Mouse (Mus musculus): ENCODE results near the gene Selenoo. TPM values are rescaled to one million over a fixed set of nuclear protein-coding genes. Genes with fewer than 3 reads are reported as not detected.

Selenoo gene
- polyA plus RNA-seq, 1 experiment from 2014 or later = 19.1 TPM

DNA sequence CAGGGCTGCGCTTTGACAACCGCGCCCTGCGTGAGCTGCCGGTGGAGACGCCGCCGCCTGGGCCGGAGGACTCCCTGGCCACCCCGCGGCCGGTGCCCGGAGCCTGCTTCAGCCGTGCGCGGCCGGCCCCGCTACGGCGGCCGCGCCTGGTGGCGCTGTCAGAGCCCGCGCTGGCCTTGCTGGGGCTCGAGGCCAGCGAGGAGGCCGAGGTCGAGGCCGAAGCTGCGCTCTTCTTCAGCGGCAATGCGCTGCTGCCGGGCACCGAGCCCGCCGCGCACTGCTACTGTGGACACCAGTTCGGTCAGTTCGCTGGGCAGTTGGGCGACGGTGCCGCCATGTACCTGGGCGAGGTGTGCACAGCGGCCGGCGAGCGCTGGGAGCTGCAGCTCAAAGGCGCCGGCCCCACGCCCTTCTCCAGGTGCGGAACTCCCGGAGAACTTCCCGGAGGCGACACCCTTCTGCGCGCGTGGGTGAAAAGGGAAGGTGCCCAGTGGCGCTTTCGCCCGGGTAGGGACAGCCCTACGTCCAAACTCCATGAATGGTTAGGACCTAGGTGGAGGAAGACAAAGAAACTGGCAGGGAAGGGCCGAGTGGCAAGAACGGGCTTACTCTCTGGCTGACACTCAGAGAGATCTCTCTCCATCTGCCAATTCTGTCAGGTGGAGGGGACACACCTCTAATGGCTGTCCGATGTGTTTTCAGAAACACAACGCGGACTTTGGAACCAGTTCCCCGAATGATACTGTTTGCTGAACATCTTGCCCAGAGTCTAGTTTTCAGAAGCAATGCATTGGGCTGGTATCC is 566 bp downstream of the Selenoo start:
- no peaks in the 10 kb centered on the region for H3K27me3 ChIP-seq (ENCODE audit: control insufficient read depth, insufficient read depth, low read depth, low read length)
- no peaks in the 10 kb centered on the region for H3K9me3 ChIP-seq (replicated peaks; ENCODE audit: control insufficient read depth, low read length, poor library complexity, severe bottlenecking)
- ATAC-seq = peak; percentile 68
- peak overlapping the region; percentile 82 for H3K27ac ChIP-seq (ENCODE audit: low read length)
- H3K4me2 ChIP-seq (ENCODE audit: low read length) = peak overlapping the region; percentile 85
- H3K9ac ChIP-seq (ENCODE audit: low read depth, low read length) = peak overlapping the region; percentile 88
- WGBS = 3% methylated on average over 66 of the region's 68 CpGs
- H3K4me1 ChIP-seq (ENCODE audit: control insufficient read depth, insufficient read depth, low read length) = peaks cover 20% of the 10 kb centered on the region
- peak overlapping the region; percentile 80 for H3K4me3 ChIP-seq (ENCODE audit: low read depth, low read length)
- H3K36me3 ChIP-seq (ENCODE audit: control insufficient read depth, insufficient read depth, low read length) = peaks cover 22% of the 10 kb centered on the region

GRCm38 (mm10) chr15:89090662-89091061 is 1.8 kb downstream of the Selenoo start:
- WGBS = 92% methylated on average over 4 of the region's 4 CpGs
- Histone ChIP-seq H3K4me3 (ENCODE audit: low read depth, low read length) (no peak overlapping the region), H3K4me1 (ENCODE audit: control insufficient read depth, insufficient read depth, low read length) (peaks cover 20% of the 10 kb centered on the region), H3K36me3 (ENCODE audit: control insufficient read depth, insufficient read depth, low read length) (peaks cover 27% of the 10 kb centered on the region), H3K4me2 (ENCODE audit: low read length) (peak overlapping the region; percentile 85; the same call in 1 of the 2 replicates), H3K9me3 (replicated peaks; ENCODE audit: control insufficient read depth, low read length, poor library complexity, severe bottlenecking) (no peaks in the 10 kb centered on the region), H3K27me3 (ENCODE audit: control insufficient read depth, insufficient read depth, low read depth, low read length) (no peaks in the 10 kb centered on the region), H3K9ac (ENCODE audit: low read depth, low read length) (no peak overlapping the region), H3K27ac (ENCODE audit: low read length) (no peak overlapping the region)
- no peak for ATAC-seq

- H3K27ac ChIP-seq (ENCODE audit: low read length) = no peak overlapping the region
- ATAC-seq = no peak
- H3K4me2 ChIP-seq (ENCODE audit: low read length) = no peak overlapping the region
- H3K4me1 ChIP-seq (ENCODE audit: control insufficient read depth, insufficient read depth, low read length) = peaks cover 20% of the 10 kb centered on the region
- no peak overlapping the region for H3K4me3 ChIP-seq (ENCODE audit: low read depth, low read length)
- H3K27me3 ChIP-seq (ENCODE audit: control insufficient read depth, insufficient read depth, low read depth, low read length) = no peaks in the 10 kb centered on the region
- H3K9me3 ChIP-seq (replicated peaks; ENCODE audit: control insufficient read depth, low read length, poor library complexity, severe bottlenecking) = no peaks in the 10 kb centered on the region
- 77% methylated on average over 5 of the region's 5 CpGs for WGBS
- peaks cover 33% of the 10 kb centered on the region for H3K36me3 ChIP-seq (ENCODE audit: control insufficient read depth, insufficient read depth, low read length)
- no peak overlapping the region for H3K9ac ChIP-seq (ENCODE audit: low read depth, low read length)
Observed at GRCm38 (mm10) chr15:89092181-89092580, 3.3 kb downstream of the Selenoo start.

DNA sequence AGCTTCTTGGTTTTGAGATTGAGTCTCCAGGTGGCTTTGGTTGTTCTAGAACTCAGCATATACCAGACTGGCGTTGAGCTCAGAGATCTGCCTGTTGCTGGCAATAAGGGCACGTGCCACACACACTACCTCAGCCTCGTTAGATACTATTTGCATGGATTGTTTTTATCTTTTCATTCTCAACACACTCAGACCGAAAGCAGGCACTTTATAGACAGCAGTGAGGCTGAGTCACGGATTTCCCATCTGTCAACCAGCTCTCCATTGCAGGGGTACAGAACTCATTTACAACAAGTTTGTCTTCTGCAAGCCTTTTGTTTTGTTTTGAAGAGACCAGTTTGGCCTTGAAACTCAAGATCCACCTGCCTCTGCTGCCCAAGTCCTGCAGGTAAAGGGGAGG is 8.6 kb downstream of the Selenoo start:
- H3K27me3 ChIP-seq (ENCODE audit: control insufficient read depth, insufficient read depth, low read depth, low read length) = no peaks in the 10 kb centered on the region
- ATAC-seq = no peak
- H3K9ac ChIP-seq (ENCODE audit: low read depth, low read length) = no peak overlapping the region
- H3K4me2 ChIP-seq (ENCODE audit: low read length) = no peak overlapping the region
- peaks cover 68% of the 10 kb centered on the region for H3K36me3 ChIP-seq (ENCODE audit: control insufficient read depth, insufficient read depth, low read length)
- no peak overlapping the region for H3K4me3 ChIP-seq (ENCODE audit: low read depth, low read length)
- no peak overlapping the region for H3K27ac ChIP-seq (ENCODE audit: low read length)
- no peaks in the 10 kb centered on the region for H3K4me1 ChIP-seq (ENCODE audit: control insufficient read depth, insufficient read depth, low read length)
- H3K9me3 ChIP-seq (replicated peaks; ENCODE audit: control insufficient read depth, low read length, poor library complexity, severe bottlenecking) = no peaks in the 10 kb centered on the region
- WGBS = 93% methylated on average over 5 of the region's 5 CpGs

- H3K9ac ChIP-seq (ENCODE audit: low read depth, low read length) = no peak overlapping the region
- WGBS = 87% methylated on average over 7 of the region's 7 CpGs
- peaks cover 69% of the 10 kb centered on the region for H3K36me3 ChIP-seq (ENCODE audit: control insufficient read depth, insufficient read depth, low read length)
- no peak overlapping the region for H3K27ac ChIP-seq (ENCODE audit: low read length)
- H3K4me1 ChIP-seq (ENCODE audit: control insufficient read depth, insufficient read depth, low read length) = no peaks in the 10 kb centered on the region
- no peaks in the 10 kb centered on the region for H3K9me3 ChIP-seq (replicated peaks; ENCODE audit: control insufficient read depth, low read length, poor library complexity, severe bottlenecking)
- H3K4me2 ChIP-seq (ENCODE audit: low read length) = no peak overlapping the region
- no peaks in the 10 kb centered on the region for H3K27me3 ChIP-seq (ENCODE audit: control insufficient read depth, insufficient read depth, low read depth, low read length)
- no peak for ATAC-seq
- no peak overlapping the region for H3K4me3 ChIP-seq (ENCODE audit: low read depth, low read length)
Observed at GRCm38 (mm10) chr15:89098616-89099015, 9.7 kb downstream of the Selenoo start.

GRCm38 (mm10) chr15:89100823-89101222 is 11.9 kb downstream of the Selenoo start:
- no peak overlapping the region for H3K27ac ChIP-seq (ENCODE audit: low read length)
- no peak for ATAC-seq
- no peak overlapping the region for H3K9ac ChIP-seq (ENCODE audit: low read depth, low read length)
- no peak overlapping the region for H3K4me3 ChIP-seq (ENCODE audit: low read depth, low read length)
- H3K36me3 ChIP-seq (ENCODE audit: control insufficient read depth, insufficient read depth, low read length) = peaks cover 68% of the 10 kb centered on the region
- H3K4me1 ChIP-seq (ENCODE audit: control insufficient read depth, insufficient read depth, low read length) = no peaks in the 10 kb centered on the region
- H3K9me3 ChIP-seq (replicated peaks; ENCODE audit: control insufficient read depth, low read length, poor library complexity, severe bottlenecking) = no peaks in the 10 kb centered on the region
- H3K27me3 ChIP-seq (ENCODE audit: control insufficient read depth, insufficient read depth, low read depth, low read length) = no peaks in the 10 kb centered on the region
- WGBS = 91% methylated on average over 12 of the region's 12 CpGs
- H3K4me2 ChIP-seq (ENCODE audit: low read length) = no peak overlapping the region

DNA sequence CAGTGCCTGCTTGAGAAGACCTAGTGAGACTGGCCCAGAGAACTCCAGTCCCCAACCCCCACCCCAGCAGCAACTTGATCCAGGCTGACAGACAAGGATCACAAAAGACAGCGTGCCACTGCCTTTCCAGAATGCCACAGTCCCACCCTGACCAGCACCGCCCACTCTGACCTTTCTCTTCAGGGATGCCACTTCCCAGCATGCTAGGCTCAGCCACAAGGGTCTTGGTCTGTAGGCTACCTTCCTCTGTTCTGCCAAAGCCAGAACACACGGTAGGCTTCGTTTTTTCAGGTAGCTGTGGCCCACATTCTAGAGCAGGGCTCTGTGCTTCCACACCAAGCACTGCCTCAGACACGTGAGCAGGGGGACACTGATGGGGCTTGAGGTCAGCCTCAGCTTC is 13.8 kb downstream of the Selenoo start:
- no peak for ATAC-seq
- H3K27me3 ChIP-seq (ENCODE audit: control insufficient read depth, insufficient read depth, low read depth, low read length) = no peaks in the 10 kb centered on the region
- no peaks in the 10 kb centered on the region for H3K4me1 ChIP-seq (ENCODE audit: control insufficient read depth, insufficient read depth, low read length)
- H3K27ac ChIP-seq (ENCODE audit: low read length) = no peak overlapping the region
- WGBS = 47% methylated on average over 5 of the region's 5 CpGs
- H3K4me2 ChIP-seq (ENCODE audit: low read length) = no peak overlapping the region
- H3K4me3 ChIP-seq (ENCODE audit: low read depth, low read length) = no peak overlapping the region
- peaks cover 66% of the 10 kb centered on the region for H3K36me3 ChIP-seq (ENCODE audit: control insufficient read depth, insufficient read depth, low read length)
- H3K9me3 ChIP-seq (replicated peaks; ENCODE audit: control insufficient read depth, low read length, poor library complexity, severe bottlenecking) = no peaks in the 10 kb centered on the region
- H3K9ac ChIP-seq (ENCODE audit: low read depth, low read length) = no peak overlapping the region

- H3K27ac ChIP-seq (ENCODE audit: low read length) = no peak overlapping the region
- peaks cover 62% of the 10 kb centered on the region for H3K36me3 ChIP-seq (ENCODE audit: control insufficient read depth, insufficient read depth, low read length)
- no peak for ATAC-seq
- no peaks in the 10 kb centered on the region for H3K27me3 ChIP-seq (ENCODE audit: control insufficient read depth, insufficient read depth, low read depth, low read length)
- no peak overlapping the region for H3K4me2 ChIP-seq (ENCODE audit: low read length)
- no peaks in the 10 kb centered on the region for H3K4me1 ChIP-seq (ENCODE audit: control insufficient read depth, insufficient read depth, low read length)
- H3K9me3 ChIP-seq (replicated peaks; ENCODE audit: control insufficient read depth, low read length, poor library complexity, severe bottlenecking) = no peaks in the 10 kb centered on the region
- H3K4me3 ChIP-seq (ENCODE audit: low read depth, low read length) = no peak overlapping the region
- 88% methylated on average over 10 of the region's 10 CpGs for WGBS
- no peak overlapping the region for H3K9ac ChIP-seq (ENCODE audit: low read depth, low read length)
Observed at GRCm38 (mm10) chr15:89103921-89104320, 15.0 kb downstream of the Selenoo start.

DNA sequence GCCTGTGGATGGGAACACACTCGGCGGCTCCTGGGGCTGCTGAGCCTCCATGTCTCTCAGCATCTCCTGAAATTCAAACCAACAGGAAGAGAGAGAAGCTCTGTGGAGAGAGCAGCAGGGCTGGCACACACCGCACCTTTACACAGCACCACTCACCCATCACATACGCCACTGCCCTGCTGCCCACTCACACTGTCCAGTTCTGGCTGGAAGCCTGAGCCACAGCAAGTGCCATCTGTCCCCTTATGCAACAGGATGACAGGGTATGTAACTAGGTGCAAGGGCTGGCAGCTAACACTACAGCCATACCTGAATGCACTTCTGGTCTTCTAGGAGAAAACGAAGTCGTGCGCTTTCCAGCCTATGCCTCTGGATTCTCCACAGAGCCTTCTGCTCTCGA is 15.5 kb downstream of the Selenoo start:
- WGBS = 97% methylated on average over 8 of the region's 8 CpGs
- Histone ChIP-seq H3K27ac (ENCODE audit: low read length) (no peak overlapping the region), H3K27me3 (ENCODE audit: control insufficient read depth, insufficient read depth, low read depth, low read length) (no peaks in the 10 kb centered on the region), H3K36me3 (ENCODE audit: control insufficient read depth, insufficient read depth, low read length) (peaks cover 59% of the 10 kb centered on the region), H3K9ac (ENCODE audit: low read depth, low read length) (no peak overlapping the region), H3K4me2 (ENCODE audit: low read length) (no peak overlapping the region), H3K4me1 (ENCODE audit: control insufficient read depth, insufficient read depth, low read length) (no peaks in the 10 kb centered on the region), H3K9me3 (replicated peaks; ENCODE audit: control insufficient read depth, low read length, poor library complexity, severe bottlenecking) (no peaks in the 10 kb centered on the region), H3K4me3 (ENCODE audit: low read depth, low read length) (no peak overlapping the region)
- no peak for ATAC-seq
